Mouse (Mus musculus) granulocyte monocyte progenitor cell, adult 5-6 weeks (primary cell): Measurements from ENCODE around the gene Elmo2. TPM values are rescaled to one million over a fixed set of nuclear protein-coding genes. Genes with fewer than 3 reads are reported as not detected.

Experiments used
- ATAC-seq: replicated peaks from 2 replicates; pipeline ENCODE4 v1.8.0; 2016; ENCODE audit warnings: mild to moderate bottlenecking, moderate TSS enrichment, inconsistent platforms; ENCODE audit not compliant: poor library complexity, severe bottlenecking
- total RNA-seq, 2 experiments: library from RNA; stranded (forward) in 1 of 2; stranded (reverse) in 1 of 2; fragments of 200-712, 200-1000 nt in 1 of 2; fragments of >200 nt in 1 of 2; fragmentation: Nextera tagmentation in 1 of 2; gene quantifications; 2 replicates each; pipeline ENCODE4 v1.2.3; 2014 to 2017

Elmo2 gene
- total RNA-seq, 2 experiments from 2014 or later = 28.5 to 53.2 TPM

GRCm38 (mm10) chr2:165325521-165326303 lies 567 bp downstream of the Elmo2 start:
- ATAC-seq = no peak

- ATAC-seq = no peak
Observed at GRCm38 (mm10) chr2:165323928-165324327, 2.4 kb downstream of the Elmo2 start.

GRCm38 (mm10) chr2:165323484-165323883 lies 2.8 kb downstream of the Elmo2 start:
- ATAC-seq = no peak

- ATAC-seq = no peak
Observed at GRCm38 (mm10) chr2:165321981-165322735, 4.1 kb downstream of the Elmo2 start.

- ATAC-seq = peak; percentile 41
Observed at GRCm38 (mm10) chr2:165321381-165321888, 4.8 kb downstream of the Elmo2 start.

- peak; percentile 59 for ATAC-seq
Observed at GRCm38 (mm10) chr2:165320531-165321150, 5.6 kb downstream of the Elmo2 start.

- ATAC-seq = peak; percentile 28
Observed at GRCm38 (mm10) chr2:165319503-165319902, 6.8 kb downstream of the Elmo2 start.

GRCm38 (mm10) chr2:165318941-165319340 lies 7.3 kb downstream of the Elmo2 start:
- ATAC-seq = no peak

- ATAC-seq = no peak
Observed at GRCm38 (mm10) chr2:165317621-165318263, 8.5 kb downstream of the Elmo2 start.

- peak; percentile 26 for ATAC-seq
Observed at GRCm38 (mm10) chr2:165316837-165317473, 9.3 kb downstream of the Elmo2 start.

- no peak for ATAC-seq
Observed at GRCm38 (mm10) chr2:165316204-165316603, 10.1 kb downstream of the Elmo2 start.

GRCm38 (mm10) chr2:165314197-165314596 lies 12.1 kb downstream of the Elmo2 start:
- ATAC-seq = no peak

GRCm38 (mm10) chr2:165312381-165312780 lies 13.9 kb downstream of the Elmo2 start:
- ATAC-seq = no peak

GRCm38 (mm10) chr2:165311577-165311976 lies 14.7 kb downstream of the Elmo2 start:
- no peak for ATAC-seq

GRCm38 (mm10) chr2:165310818-165311425 lies 15.4 kb downstream of the Elmo2 start:
- no peak for ATAC-seq

GRCm38 (mm10) chr2:165307801-165308200 lies 18.5 kb downstream of the Elmo2 start:
- 0 out of 2 replicates have a peak, but pooled peaks have one; percentile 35 for ATAC-seq

- no peak for ATAC-seq
Observed at GRCm38 (mm10) chr2:165305438-165305837, 20.8 kb downstream of the Elmo2 start.

- no peak for ATAC-seq
Observed at GRCm38 (mm10) chr2:165304819-165305218, 21.5 kb downstream of the Elmo2 start.

GRCm38 (mm10) chr2:165303354-165304012 lies 22.8 kb downstream of the Elmo2 start:
- no peak for ATAC-seq
